Mouse (Mus musculus) embryo, embryonic 11.5 days (tissue): ENCODE results near the gene Zfp318.

Source experiments
- DNase-seq: peaks from one replicate; pipeline ENCODE4 v3.0.0-alpha.2; 2012; ENCODE audit warnings: low read depth, low spot score

Gene Zfp318

DNA sequence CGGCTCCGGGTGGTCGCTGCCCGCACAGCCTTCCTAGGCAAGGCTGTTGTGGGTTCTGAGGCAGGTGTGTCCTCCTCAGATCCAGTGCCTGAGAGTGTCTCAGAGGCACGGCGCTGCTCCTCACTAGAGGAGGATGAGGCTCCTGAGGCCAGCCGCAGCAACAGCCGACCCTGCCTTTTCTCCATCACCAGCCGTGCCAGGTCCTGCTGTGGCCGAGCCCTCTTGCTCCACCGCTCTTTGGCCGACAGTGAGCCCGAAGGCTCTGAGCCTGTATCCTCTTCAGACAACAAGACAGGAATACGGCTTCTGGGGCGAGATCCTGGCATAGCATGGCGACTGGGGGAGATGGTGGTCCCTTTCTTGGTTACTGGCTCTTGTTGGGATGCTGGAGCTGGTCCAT is 62.7 kb downstream of the Zfp318 start:
- DNase-seq: no peak

DNA sequence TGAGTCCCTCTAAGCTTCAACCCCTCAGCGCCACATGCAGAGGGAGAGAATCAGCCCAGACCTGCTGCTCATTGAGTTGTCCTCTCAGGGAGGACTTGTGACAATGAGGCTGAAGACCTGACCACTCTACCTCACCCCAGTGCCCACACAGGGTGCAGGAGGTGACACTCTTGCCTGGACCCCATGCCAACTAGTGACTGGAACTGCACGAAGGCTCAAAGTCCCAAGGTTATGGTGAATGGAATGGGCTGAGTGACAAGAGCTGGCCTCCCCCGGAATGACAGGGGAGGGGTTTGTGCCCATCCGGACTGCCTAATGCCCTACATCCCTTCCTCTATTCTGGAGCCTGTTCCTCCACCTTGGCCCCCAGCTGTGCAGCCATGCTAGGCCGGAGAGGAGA is 69.2 kb downstream of the Zfp318 start:
- no peak for DNase-seq

DNA sequence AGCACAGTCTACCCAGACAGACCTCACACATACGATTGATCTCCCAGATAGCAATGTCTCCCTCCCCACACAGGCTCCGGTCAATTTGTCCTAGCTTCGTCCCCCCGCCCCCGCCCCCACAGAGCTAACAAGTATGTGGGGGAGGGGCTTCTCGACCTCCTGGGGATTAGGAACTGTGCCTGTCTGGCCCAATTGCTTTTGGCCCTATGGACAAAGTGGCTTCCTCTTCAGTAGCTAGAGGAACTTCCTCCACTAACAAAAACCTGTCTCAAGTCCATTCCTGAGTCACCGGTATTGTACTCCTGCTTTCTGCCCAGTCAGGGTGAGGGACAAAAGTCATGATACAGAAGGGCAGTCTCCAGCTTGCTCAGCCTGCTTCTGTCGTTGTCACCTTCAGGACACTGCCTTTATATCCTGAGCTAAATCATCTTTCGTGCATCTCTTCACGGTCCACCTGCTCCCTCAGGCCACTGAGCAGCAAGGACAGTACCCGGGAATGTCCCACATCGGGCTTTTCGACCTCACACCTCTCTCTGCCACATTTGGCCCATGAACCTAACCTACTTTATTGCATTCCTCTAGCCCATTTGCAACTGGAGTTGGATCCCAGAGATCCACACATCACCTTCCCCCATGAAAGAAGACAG is 69.9 kb downstream of the Zfp318 start:
- no peak for DNase-seq

DNA sequence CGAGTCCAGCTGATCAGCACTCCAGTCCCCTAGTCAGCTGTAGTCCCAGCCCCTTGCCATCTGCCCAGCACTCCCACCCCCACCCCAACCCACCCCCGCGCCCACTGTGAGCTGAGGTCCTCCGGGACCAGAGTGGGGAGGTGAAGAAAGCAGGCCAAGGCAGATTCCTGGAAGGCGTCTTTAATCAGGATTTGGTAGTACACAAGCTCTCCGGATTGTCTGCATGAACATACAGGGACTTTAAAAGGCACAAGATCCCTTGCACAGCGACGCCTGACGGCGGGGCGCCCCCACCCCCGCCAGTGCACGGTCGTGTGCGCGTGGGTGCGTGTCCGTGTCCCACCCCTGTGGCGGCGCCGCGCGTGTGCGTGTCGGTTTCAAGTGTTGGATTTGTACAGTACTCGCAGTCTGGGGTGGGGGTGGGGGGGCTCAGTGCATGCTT is 70.5 kb downstream of the Zfp318 start:
- no peak for DNase-seq

GRCm38 (mm10) chr17:46454539-46454938 is 71.0 kb downstream of the Zfp318 start:
- no peak for DNase-seq

DNA sequence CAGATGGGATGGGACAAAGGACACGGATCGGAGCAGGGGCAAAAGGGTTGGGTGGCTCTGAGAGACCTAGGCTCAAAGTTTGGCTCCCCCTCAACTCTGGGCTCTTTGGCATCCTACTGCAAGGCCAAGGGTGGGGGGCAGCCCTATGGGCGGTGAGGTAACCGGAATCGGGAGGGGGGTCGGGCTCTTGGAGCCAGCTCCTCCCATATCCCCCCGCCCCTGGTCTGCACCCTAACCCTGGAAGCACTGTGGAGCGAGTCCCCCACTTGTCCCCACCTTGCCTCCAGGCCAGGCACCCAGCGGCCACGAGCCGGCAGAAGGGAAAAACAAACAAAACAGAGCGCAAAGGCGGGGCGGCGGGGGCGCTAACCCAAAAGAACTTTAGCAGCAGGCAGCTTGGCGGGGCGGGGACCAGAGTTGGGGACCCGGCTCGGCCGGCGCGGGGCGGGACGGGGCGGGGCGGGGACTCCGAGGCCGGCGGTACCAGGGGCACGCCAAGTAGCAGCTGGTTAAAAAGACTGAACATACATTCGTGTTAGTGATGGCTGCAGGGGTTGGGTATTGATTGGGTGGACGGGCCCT is 71.7 kb downstream of the Zfp318 start:
- DNase-seq: no peak

DNA sequence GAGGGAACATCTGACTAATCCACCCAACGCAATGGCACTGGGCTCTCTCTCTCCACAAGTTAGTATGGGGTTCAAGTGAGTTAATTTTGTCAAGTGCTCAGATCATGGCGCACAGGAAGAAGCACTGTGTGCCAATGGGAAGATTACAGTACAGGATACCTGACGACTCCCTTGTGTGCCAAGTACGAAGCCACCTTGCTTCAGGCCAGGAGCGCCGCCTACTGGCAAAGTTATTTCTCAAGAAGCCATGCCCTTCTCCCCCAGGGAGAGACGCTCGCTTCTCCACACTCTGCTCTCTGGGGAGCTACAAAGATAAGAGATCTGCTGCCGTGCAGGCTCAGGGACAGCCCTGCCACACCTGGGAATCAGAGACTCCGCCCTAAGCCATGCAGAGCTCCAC is 74.3 kb downstream of the Zfp318 start:
- DNase-seq: no peak

DNA sequence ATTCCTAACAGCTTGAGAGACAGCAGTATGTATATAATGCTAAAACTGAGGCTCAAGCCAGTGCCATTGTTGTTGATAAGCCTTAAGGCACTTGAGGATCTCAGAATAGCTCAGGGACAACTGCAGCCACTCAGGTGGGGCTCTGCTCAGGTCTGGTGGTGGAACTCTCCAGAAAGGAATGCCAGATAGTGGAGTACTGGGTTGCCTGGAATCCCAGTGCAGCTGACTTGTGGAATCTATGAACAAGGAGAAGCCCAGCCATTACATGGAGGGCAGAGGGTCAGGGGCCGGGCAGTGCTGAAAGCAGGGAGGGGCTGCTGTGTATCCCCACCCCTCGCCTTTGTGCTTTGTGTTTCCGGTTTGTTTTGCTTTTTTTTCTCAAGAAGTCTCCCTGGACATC is 74.9 kb downstream of the Zfp318 start:
- DNase-seq: no peak

DNA sequence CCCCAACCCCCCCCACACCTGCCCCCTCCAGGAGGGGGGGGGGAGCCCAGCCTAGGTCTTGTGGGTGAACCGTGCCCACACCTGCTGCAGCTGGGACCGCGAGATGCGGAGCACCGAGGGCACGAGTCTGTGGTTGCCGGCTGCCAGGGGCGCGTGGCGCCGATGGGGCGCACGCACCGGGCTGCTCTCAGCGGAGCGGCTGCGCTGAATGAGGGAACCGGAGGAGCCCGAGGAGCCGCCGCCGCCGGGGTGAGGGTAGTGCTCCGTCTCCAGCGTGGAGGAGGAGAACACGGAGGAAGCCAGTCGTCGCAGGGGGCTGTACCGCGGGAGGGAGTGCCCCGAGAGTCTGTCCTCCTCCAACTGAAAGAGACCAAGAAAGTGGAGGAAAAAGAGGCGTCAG is 77.1 kb downstream of the Zfp318 start:
- no peak for DNase-seq

- no peak for DNase-seq
These were observed 77.8 kb downstream of the Zfp318 start for GRCm38 (mm10) chr17:46461347-46461746.

DNA sequence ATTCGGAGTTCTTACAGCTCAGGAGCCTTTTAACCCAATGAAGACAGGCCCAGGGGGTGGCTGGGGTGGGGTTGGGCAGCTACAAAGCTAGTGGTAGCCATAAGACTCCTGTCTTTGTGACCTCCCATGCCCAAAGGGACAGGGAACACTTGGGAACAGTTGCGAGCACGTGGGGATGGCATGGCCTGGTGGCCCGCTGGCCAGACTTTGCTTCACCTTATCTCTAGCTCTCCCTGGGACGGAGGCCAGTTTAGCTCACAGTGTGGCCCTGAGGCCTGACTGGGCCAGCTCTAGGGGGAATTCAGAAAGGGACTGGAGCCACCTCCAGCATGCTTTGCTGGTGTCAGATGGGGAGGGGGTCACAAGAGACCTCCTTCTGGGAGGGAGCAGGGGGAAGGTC is 78.7 kb downstream of the Zfp318 start:
- no peak for DNase-seq

GRCm38 (mm10) chr17:46467830-46468229 is 84.3 kb downstream of the Zfp318 start:
- DNase-seq: no peak
